Mouse (Mus musculus): ENCODE measurements around the gene Erlec1. TPM values are rescaled to one million over a fixed set of nuclear protein-coding genes. Genes with fewer than 3 reads are reported as not detected.

The Erlec1 gene
- total RNA-seq, 2 experiments from 2014 or later = 49.4 to 53.7 TPM

Other genes with a start within 250 kb of the Erlec1 start
- 10 to 100 TPM; 35.1 to 47.1 TPM for gene Psme4, start 182.6 kb downstream of the Erlec1 start, total RNA-seq (2021)
- gene Gpr75, start 69.0 kb downstream of the Erlec1 start, total RNA-seq (2021) = 10 to 100 TPM; 11.1 to 11.2 TPM
- gene Asb3, start 68.9 kb downstream of the Erlec1 start, total RNA-seq (2021) = 10 to 100 TPM; 17.1 to 17.8 TPM
- gene Chac2, start 32.0 kb upstream of the Erlec1 start, total RNA-seq (2021) = 10 to 100 TPM; 15.6 to 16.7 TPM
- not detected for gene Gm17332, start 228.1 kb upstream of the Erlec1 start, total RNA-seq (2021)

Measured in layer of hippocampus, postnatal 25 days (tissue).